Mouse (Mus musculus) G1E (cell line): ENCODE data around the gene Gpr12.

Experiments used
- CTCF ChIP-seq: IDR thresholded peaks from 2 replicates; pipeline ENCODE4 v1.5.1; 2012; ENCODE audit warnings: low read depth, low read length, inconsistent platforms, mixed read lengths
- GATA1 ChIP-seq: IDR thresholded peaks from 2 replicates; pipeline ENCODE4 v1.6.1; 2012; ENCODE audit warnings: borderline replicate concordance, low read length, inconsistent platforms, mixed read lengths
- GATA2 ChIP-seq: IDR thresholded peaks from 2 replicates; pipeline ENCODE4 v1.6.1; 2012; ENCODE audit warnings: low read depth, low read length, inconsistent platforms, borderline replicate concordance
- TAL1 ChIP-seq: conservative IDR thresholded peaks from 2 replicates; pipeline ENCODE4 v1.6.1; 2012; ENCODE audit warnings: low read depth, low read length, inconsistent platforms, mixed read lengths

- TF ChIP-seq CTCF (no peak), GATA2 (no peak), GATA1 (no peak), TAL1 (no peak)
Observed at GRCm38 (mm10) chr5:146627901-146628300, 42.9 kb upstream of the Gpr12 start.
